Mouse (Mus musculus) heart, embryonic 15.5 days (tissue): ENCODE data around the gene Tbc1d25. TPM values are rescaled to one million over a fixed set of nuclear protein-coding genes. Genes with fewer than 3 reads are reported as not detected.

ENCODE experiments used
- ATAC-seq: fragments of 200-750 bp; cut with Nextera tagmentation; replicated peaks from 2 replicates; pipeline ENCODE4 v1.8.0; 2017; ENCODE audit warnings: low read depth, moderate TSS enrichment; ENCODE audit not compliant: insufficient number of reproducible peaks, insufficient read depth, low FRiP score
- H3K27ac ChIP-seq: fragments of 300-500 bp; sonication (generic); 2 replicates; pipeline ENCODE4 v1.5.1; 2015; ENCODE audit warnings: mild to moderate bottlenecking, inconsistent platforms
- H3K27me3 ChIP-seq: fragments of 300-500 bp; sonication (generic); 2 replicates; pipeline ENCODE4 v1.6.1; 2015; ENCODE audit warnings: inconsistent platforms
- H3K36me3 ChIP-seq: fragments of 300-500 bp; sonication (generic); 2 replicates; pipeline ENCODE4 v1.6.1; 2015; ENCODE audit warnings: mild to moderate bottlenecking, inconsistent platforms
- H3K4me1 ChIP-seq: fragments of 300-500 bp; sonication (generic); replicated peaks from 2 replicates; pipeline ENCODE4 v1.6.1; 2015; ENCODE audit warnings: inconsistent platforms
- H3K4me2 ChIP-seq: fragments of 300-500 bp; sonication (generic); 2 replicates; pipeline ENCODE4 v1.6.1; 2015; ENCODE audit warnings: inconsistent platforms, mild to moderate bottlenecking, moderate library complexity
- H3K4me3 ChIP-seq: fragments of 300-500 bp; sonication (generic); 2 replicates; pipeline ENCODE4 v1.5.1; 2015; ENCODE audit warnings: mild to moderate bottlenecking, inconsistent platforms
- H3K9ac ChIP-seq: fragments of 300-500 bp; sonication (generic); 2 replicates; pipeline ENCODE4 v1.6.1; 2015; ENCODE audit warnings: mild to moderate bottlenecking, inconsistent platforms
- H3K9me3 ChIP-seq: fragments of 300-500 bp; sonication (generic); replicated peaks from 2 replicates; pipeline ENCODE4 v1.6.1; 2016; ENCODE audit warnings: inconsistent platforms
- WGBS: fragments of 180-500 bp; shearing (Covaris S2); methylation state at CpG from one replicate; pipeline ENCODE4 v1.1.7; 2015; ENCODE audit warnings: mixed read lengths; 5-methylcytosine and 5-hydroxymethylcytosine counted together
- polyA plus RNA-seq: library from polyadenylated mRNA; unstranded; fragments of >200 nt; fragmentation: Nextera tagmentation; extraction: Ambion mirVana; gene quantifications from 2 replicates; pipeline ENCODE4 v1.2.1, GENCODE M21; 2015

Gene Tbc1d25
- polyA plus RNA-seq, 1 experiment from 2014 or later = 10.1 TPM

DNA sequence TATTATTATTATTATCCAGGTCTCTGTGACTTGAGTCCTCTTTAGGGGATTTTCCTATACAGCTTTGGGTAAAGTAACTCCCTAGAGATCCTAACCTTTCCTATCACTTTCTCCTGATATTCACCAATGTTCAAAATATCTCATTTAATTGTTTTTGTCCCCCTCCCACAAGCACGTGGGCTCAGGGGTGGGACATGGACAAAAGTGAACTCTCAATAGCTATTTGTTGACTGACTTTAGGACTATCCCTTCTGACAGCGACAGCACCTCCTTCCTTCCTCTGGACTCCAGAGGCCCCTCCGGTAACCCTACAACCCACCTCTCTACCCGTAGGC is 845 bp downstream of the Tbc1d25 start:
- H3K36me3 ChIP-seq = peaks cover 5% of the 10 kb centered on the region; the same call in 1 of the 2 replicates
- no peaks in the 10 kb centered on the region for H3K9me3 ChIP-seq
- no peaks in the 10 kb centered on the region for H3K27me3 ChIP-seq
- H3K4me1 ChIP-seq = no peaks in the 10 kb centered on the region
- H3K9ac ChIP-seq = peak overlapping the region; percentile 64
- peak overlapping the region; percentile 71; the same call in 1 of the 2 replicates for H3K27ac ChIP-seq
- 12% methylated on average over 4 of the region's 4 CpGs for WGBS
- peak overlapping the region; percentile 63 for H3K4me2 ChIP-seq
- H3K4me3 ChIP-seq = peak overlapping the region; percentile 72
- ATAC-seq = no peak

DNA sequence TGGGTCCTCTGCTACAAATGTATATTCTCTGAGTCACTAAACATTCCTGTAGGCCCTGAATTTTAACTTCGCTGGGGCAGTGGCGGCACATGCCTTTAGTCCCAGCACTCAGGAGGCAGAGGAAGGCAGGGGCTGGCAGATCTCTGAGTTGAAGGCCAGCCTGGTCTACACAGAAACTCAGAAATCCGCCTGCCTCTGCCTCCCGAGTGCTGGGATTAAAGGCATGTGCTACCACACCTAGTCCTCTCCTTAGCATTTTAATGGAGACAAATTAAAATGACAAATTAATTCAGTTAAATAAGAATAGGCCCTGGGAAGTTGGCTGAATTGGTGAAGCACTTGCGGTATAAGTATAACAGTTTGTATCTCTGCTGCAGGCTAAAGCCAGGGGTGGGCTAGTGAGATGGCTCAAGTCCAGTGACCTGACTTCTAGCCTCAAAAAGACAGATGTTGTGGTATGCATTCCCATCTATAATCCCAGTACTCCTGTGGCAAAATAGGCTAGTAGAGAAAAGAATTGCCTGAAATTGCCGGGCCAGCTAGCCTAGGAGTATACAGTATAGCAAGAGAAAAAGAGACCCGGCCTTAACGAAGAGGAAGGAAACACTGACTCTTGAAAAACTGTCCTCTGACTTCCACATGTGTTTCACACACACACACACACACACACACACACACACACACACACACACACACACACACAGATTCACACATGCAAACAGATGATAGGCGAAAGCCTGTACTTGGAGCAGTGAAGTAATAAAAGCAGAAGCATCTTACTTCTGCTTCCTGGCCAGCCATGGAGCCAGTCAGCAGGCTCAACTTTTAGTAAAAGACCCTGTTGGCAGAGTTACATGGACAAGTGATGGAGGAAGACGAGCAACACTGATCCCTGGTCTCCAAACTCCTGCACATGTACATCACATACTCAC is 8.0 kb downstream of the Tbc1d25 start:
- H3K27me3 ChIP-seq = no peaks in the 10 kb centered on the region
- 88% methylated on average over 8 of the region's 10 CpGs for WGBS
- ATAC-seq = no peak

DNA sequence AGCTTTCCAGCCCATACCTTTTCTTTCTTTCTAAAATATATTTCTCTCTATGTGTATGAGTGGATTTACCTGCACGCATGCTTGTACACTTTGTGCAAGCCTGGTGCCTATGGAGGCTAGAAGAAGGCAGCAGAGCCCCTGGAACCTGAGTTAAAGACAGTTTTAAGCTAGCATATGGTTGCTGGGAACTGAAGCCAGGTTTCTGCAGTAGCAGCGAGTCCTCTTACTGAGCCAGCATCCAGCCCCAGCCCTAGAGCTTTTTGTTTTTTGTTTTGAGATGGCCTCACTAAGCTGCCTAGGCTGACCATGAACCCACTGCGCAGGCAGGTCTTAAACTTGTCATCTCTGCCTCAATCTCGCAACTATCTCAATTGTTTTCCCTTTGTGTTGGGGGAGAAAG is 11.5 kb downstream of the Tbc1d25 start:
- Histone ChIP-seq H3K9ac (no peak overlapping the region), H3K4me3 (no peak overlapping the region), H3K4me1 (no peaks in the 10 kb centered on the region), H3K27me3 (no peaks in the 10 kb centered on the region), H3K36me3 (peaks cover 4% of the 10 kb centered on the region; the same call in 1 of the 2 replicates), H3K4me2 (no peak overlapping the region), H3K27ac (no peak overlapping the region), H3K9me3 (no peaks in the 10 kb centered on the region)
- WGBS = 84% methylated on average over 4 of the region's 4 CpGs
- no peak for ATAC-seq

More for the DNA sequence above, 8.0 kb downstream of the Tbc1d25 start:
- H3K36me3 ChIP-seq = peaks cover 9% of the 10 kb centered on the region; the same call in 1 of the 2 replicates
- H3K9me3 ChIP-seq = no peaks in the 10 kb centered on the region
- H3K4me2 ChIP-seq = no peak overlapping the region
- H3K4me1 ChIP-seq = no peaks in the 10 kb centered on the region
- H3K9ac ChIP-seq = no peak overlapping the region
- no peak overlapping the region for H3K27ac ChIP-seq
- no peak overlapping the region for H3K4me3 ChIP-seq

- Histone ChIP-seq H3K36me3 (peaks cover 4% of the 10 kb centered on the region; the same call in 1 of the 2 replicates), H3K9me3 (no peaks in the 10 kb centered on the region), H3K4me1 (no peaks in the 10 kb centered on the region), H3K9ac (no peak overlapping the region), H3K4me2 (no peak overlapping the region), H3K4me3 (no peak overlapping the region), H3K27ac (peak overlapping the region; percentile 19; the same call in 1 of the 2 replicates), H3K27me3 (no peaks in the 10 kb centered on the region)
- WGBS = 65% methylated on average over 5 of the region's 5 CpGs
- ATAC-seq = no peak
These were observed 12.9 kb downstream of the Tbc1d25 start for GRCm38 (mm10) chrX:8163076-8163475.

DNA sequence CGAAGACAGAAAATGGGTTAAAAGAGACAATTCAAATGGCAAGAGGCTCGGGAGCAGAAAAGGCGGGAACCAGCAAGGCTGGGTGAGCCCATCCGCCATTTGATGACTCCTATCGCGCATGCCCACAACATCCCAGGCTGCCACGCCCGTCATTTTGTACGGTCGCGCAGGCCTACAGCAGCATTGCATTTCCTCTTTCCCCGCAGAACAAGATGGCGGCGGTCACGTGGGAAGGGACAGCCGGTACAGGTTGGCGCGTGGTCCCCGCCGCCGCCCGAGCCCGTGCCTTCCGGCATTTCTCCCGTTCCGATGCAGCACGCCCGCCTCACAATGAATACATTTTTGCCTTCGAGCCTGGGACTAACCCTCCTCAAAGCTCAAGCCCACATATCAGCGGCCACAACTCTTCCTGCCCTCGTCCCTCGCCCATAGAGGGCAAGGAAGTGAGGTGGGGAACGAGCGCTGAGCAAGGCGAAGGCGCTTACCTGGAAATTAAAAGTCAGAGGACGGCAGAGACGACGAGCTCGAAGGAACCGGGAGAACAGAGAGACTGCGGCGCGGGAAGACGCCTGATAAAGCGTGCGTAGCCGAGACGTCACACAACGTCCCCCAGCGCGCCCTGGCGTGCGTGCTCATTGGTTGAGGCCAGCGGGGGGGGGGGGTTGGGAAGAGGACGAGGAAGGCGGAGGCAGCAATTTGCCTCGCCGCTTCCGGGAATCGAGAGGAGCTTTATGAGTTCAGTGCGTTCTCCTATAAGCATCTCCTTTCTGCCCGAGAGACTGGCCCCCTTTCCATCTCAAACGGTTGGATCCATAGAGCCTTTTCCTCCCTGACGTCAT is 30.6 kb downstream of the Tbc1d25 start, which contains the start of gene Rbm3:
Rbm3 (minus strand) TSS at position 728 of the 839 bp plus-strand sequence.
- 23% methylated on average over 59 of the region's 65 CpGs for WGBS
- Histone ChIP-seq H3K36me3 (peaks cover 13% of the 10 kb centered on the region; the same call in 1 of the 2 replicates), H3K9ac (peak within 1 kb of the TSS; percentile 72), H3K4me2 (peak within 1 kb of the TSS; percentile 65), H3K27ac (peak within 1 kb of the TSS; percentile 98), H3K4me1 (peaks cover 9% of the 10 kb centered on the region), H3K27me3 (no peaks in the 10 kb centered on the region), H3K4me3 (peak within 1 kb of the TSS; percentile 72), H3K9me3 (no peaks in the 10 kb centered on the region)
- ATAC-seq = peak; percentile 93

- Histone ChIP-seq H3K27me3 (no peaks in the 10 kb centered on the region), H3K36me3 (peaks cover 13% of the 10 kb centered on the region; the same call in 1 of the 2 replicates), H3K4me1 (peaks cover 9% of the 10 kb centered on the region), H3K4me2 (peak overlapping the region; percentile 65), H3K27ac (no peak overlapping the region), H3K9ac (0 out of 2 replicates have a peak overlapping the region, but pooled peaks have one; percentile 72), H3K4me3 (peak overlapping the region; percentile 72), H3K9me3 (no peaks in the 10 kb centered on the region)
- WGBS = 56% methylated on average over 7 of the region's 7 CpGs
- no peak for ATAC-seq
These were observed 32.2 kb downstream of the Tbc1d25 start for GRCm38 (mm10) chrX:8143750-8144149.

- no peak overlapping the region for H3K4me3 ChIP-seq
- H3K4me1 ChIP-seq = peaks cover 9% of the 10 kb centered on the region
- no peaks in the 10 kb centered on the region for H3K27me3 ChIP-seq
- no peak overlapping the region for H3K27ac ChIP-seq
- no peaks in the 10 kb centered on the region for H3K9me3 ChIP-seq
- H3K36me3 ChIP-seq = peaks cover 13% of the 10 kb centered on the region; the same call in 1 of the 2 replicates
- H3K9ac ChIP-seq = no peak overlapping the region
- H3K4me2 ChIP-seq = no peak overlapping the region
- no peak for ATAC-seq
- 75% methylated on average over 7 of the region's 7 CpGs for WGBS
These were observed 33.0 kb downstream of the Tbc1d25 start for GRCm38 (mm10) chrX:8142948-8143347.

- H3K4me3 ChIP-seq = no peak overlapping the region
- no peak overlapping the region for H3K4me2 ChIP-seq
- 62% methylated on average over 3 of the region's 3 CpGs for WGBS
- no peak overlapping the region for H3K9ac ChIP-seq
- H3K36me3 ChIP-seq = peaks cover 13% of the 10 kb centered on the region; the same call in 1 of the 2 replicates
- H3K9me3 ChIP-seq = no peaks in the 10 kb centered on the region
- no peaks in the 10 kb centered on the region for H3K27me3 ChIP-seq
- peaks cover 9% of the 10 kb centered on the region for H3K4me1 ChIP-seq
- no peak for ATAC-seq
- no peak overlapping the region for H3K27ac ChIP-seq
These were observed 34.9 kb downstream of the Tbc1d25 start for GRCm38 (mm10) chrX:8141058-8141457.

- H3K9ac ChIP-seq = no peak overlapping the region
- 89% methylated on average over 2 of the region's 2 CpGs for WGBS
- no peaks in the 10 kb centered on the region for H3K9me3 ChIP-seq
- no peak overlapping the region for H3K27ac ChIP-seq
- H3K4me2 ChIP-seq = no peak overlapping the region
- H3K4me1 ChIP-seq = peaks cover 9% of the 10 kb centered on the region
- H3K27me3 ChIP-seq = no peaks in the 10 kb centered on the region
- peaks cover 13% of the 10 kb centered on the region; the same call in 1 of the 2 replicates for H3K36me3 ChIP-seq
- H3K4me3 ChIP-seq = no peak overlapping the region
- no peak for ATAC-seq
These were observed 35.5 kb downstream of the Tbc1d25 start for GRCm38 (mm10) chrX:8140446-8140845.

DNA sequence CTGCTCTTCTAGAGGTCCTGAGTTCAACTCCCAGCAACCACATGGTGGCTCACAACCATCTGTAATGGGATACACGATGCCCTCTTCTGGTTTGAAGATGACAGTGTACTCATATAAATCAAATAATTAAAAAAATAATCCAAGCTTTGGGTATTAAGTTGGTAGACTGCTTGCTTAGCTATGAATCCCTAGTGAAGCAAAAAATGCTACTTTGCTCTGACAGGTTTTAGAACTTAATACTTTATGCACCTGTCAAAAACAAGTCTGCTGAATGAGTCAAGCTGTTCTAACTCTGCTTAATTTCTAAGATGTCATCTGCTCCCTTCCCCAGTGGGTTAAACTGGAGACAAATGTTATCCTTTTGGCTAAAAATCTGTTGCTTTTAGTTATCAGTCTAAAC is 36.5 kb downstream of the Tbc1d25 start:
- Histone ChIP-seq H3K4me2 (no peak overlapping the region), H3K36me3 (peaks cover 13% of the 10 kb centered on the region; the same call in 1 of the 2 replicates), H3K4me3 (no peak overlapping the region), H3K27ac (no peak overlapping the region), H3K9ac (no peak overlapping the region), H3K4me1 (peaks cover 9% of the 10 kb centered on the region), H3K9me3 (no peaks in the 10 kb centered on the region), H3K27me3 (no peaks in the 10 kb centered on the region)
- 51% methylated on average over 1 of the region's 1 CpGs for WGBS
- no peak for ATAC-seq

DNA sequence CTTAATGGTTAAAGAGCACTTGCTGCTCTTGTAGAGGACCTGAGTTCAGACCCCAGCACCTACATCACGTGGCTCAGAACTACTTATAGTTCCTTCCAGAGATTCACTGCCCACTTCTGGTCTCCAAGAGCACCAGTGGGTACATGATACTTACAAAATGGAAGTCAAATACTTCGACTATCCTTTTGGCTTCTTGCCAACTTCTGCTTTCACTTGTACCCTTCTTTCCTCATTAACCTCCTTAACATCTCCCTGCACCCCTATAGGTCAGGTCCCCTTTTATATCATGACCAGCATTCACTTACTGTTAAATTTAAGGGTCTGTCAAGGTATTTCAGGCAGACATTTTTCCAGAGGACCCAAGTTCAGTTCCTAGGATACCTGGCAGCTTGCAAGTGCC is 40.1 kb downstream of the Tbc1d25 start:
- peaks cover 4% of the 10 kb centered on the region; the same call in 1 of the 2 replicates for H3K36me3 ChIP-seq
- no peaks in the 10 kb centered on the region for H3K9me3 ChIP-seq
- H3K4me1 ChIP-seq = peaks cover 4% of the 10 kb centered on the region
- H3K4me3 ChIP-seq = no peak overlapping the region
- no peak overlapping the region for H3K9ac ChIP-seq
- ATAC-seq = no peak
- H3K27me3 ChIP-seq = no peaks in the 10 kb centered on the region
- H3K27ac ChIP-seq = no peak overlapping the region
- H3K4me2 ChIP-seq = no peak overlapping the region
- 30% methylated on average over 2 of the region's 2 CpGs for WGBS
